Mouse (Mus musculus) bone marrow macrophage, adult 2 months (primary cell): ENCODE data around the gene Rgs9.

Experiments
- CTCF ChIP-seq: IDR thresholded peaks from 2 replicates; pipeline ENCODE4 v1.5.1; 2012; ENCODE audit warnings: low read depth, mild to moderate bottlenecking, low read length, moderate library complexity
- POLR2A ChIP-seq: IDR thresholded peaks from 2 replicates; pipeline ENCODE4 v1.6.1; 2012; ENCODE audit warnings: mild to moderate bottlenecking, low read depth, low read length, borderline replicate concordance

DNA sequence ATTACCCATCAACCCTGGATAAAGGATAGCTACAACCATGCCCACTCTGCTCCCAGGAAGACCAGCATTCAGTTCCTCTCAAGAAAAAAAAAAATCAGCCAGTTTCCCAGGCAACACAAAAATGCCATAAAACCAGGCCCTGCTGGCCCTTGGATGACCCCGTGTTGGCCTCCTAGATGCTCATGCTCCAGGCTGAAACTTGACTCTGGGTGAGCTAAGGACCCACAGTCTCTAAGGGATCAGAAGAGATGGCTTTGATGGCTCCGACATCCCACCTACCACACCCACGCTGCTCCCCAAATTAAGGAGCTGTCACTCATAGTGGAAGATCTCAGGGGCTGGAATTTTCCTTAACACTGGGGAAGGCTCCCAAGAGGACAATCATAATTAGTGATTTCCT, 5.9 kb downstream of the Rgs9 start:
- TF ChIP-seq POLR2A, result no peak
- no peak for TF ChIP-seq CTCF
